Mouse (Mus musculus): ENCODE measurements around the gene Hs3st5.

DNA sequence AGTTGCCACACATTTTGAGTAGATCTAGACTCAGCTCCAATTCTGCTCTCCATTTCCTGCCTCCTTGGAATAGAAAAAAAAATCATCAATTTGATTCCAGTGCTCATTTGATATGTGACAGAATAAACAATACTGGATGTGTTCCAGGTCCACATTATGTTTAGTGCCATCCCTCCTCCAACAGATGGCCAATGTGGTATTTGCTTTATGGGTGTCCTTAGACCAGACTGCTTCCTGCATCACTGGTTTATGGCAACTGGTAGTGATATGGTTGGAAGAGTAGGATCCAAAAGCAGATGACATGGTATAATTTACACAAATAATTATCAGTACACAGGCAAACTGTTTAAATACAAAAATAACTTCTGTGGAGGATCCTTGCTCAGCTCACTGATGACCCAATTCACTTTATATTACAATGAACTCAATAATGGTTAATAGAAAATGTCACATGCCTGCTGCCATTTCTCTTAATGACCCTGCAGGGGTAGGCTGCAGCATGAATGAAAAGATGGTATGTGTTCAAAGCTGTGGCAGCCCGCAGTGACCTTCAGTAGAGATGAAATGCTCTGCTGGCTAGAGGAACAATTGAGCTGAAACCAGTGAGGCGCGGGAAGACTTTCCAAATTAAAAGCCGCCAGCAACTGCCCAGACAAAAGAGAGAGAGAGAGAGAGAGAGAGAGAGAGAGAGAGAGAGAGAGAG is 27.2 kb downstream of the Hs3st5 start:
- TF ChIP-seq CTCF (IDR thresholded peaks at IDR 0.05) = no peak
- TF ChIP-seq EP300 (IDR thresholded peaks at IDR 0.05) = no peak

Data from lung, postnatal 0 days (tissue).